Mouse (Mus musculus): ENCODE results near the gene Cfap54. TPM values are rescaled to one million over a fixed set of nuclear protein-coding genes. Genes with fewer than 3 reads are reported as not detected.

The Cfap54 gene
- polyA plus RNA-seq, 1 experiment: 0.32 TPM

DNA sequence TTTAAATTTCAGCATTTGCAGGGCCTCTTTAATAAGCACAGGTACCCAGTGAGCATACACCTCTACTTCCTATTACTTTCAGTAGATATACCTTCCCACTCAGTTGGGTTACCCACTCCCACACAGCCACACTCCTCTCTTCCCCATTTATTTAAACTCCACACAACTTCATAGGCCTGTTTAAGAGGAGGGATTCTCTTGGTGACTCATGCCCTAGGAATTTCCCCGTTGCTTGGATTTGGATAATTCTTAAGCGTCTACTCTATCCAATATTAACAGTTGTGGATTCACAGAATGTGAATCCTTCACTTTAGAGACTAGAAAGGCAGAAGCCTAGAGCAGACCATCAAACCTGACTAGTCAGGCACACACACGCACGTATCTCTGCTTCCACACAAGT is 259.9 kb downstream of the Cfap54 start:
- Histone ChIP-seq H3K36me3 (replicated peaks; ENCODE audit: low read length) (no peaks in the 10 kb centered on the region), H3K4me3 (replicated peaks) (no peak overlapping the region), H3K4me1 (no peaks in the 10 kb centered on the region), H3K27me3 (replicated peaks) (no peaks in the 10 kb centered on the region), H3K9me3 (peaks cover 12% of the 10 kb centered on the region)
- TF ChIP-seq GATA1 (IDR thresholded peaks at IDR 0.05; ENCODE audit: borderline replicate concordance, low read length): no peak
- no peak for TF ChIP-seq FLI1 (IDR thresholded peaks at IDR 0.05; ENCODE audit: low read length)

GRCm38 (mm10) chr10:92818190-92818589 is 263.2 kb downstream of the Cfap54 start:
- no peak for TF ChIP-seq FLI1 (IDR thresholded peaks at IDR 0.05; ENCODE audit: low read length)
- TF ChIP-seq GATA1 (IDR thresholded peaks at IDR 0.05; ENCODE audit: borderline replicate concordance, low read length): no peak
- no peaks in the 10 kb centered on the region for H3K36me3 ChIP-seq (replicated peaks; ENCODE audit: low read length)
- no peaks in the 10 kb centered on the region for H3K9me3 ChIP-seq
- no peaks in the 10 kb centered on the region for H3K27me3 ChIP-seq (replicated peaks)
- no peaks in the 10 kb centered on the region for H3K4me1 ChIP-seq
- no peak overlapping the region for H3K4me3 ChIP-seq (replicated peaks)

DNA sequence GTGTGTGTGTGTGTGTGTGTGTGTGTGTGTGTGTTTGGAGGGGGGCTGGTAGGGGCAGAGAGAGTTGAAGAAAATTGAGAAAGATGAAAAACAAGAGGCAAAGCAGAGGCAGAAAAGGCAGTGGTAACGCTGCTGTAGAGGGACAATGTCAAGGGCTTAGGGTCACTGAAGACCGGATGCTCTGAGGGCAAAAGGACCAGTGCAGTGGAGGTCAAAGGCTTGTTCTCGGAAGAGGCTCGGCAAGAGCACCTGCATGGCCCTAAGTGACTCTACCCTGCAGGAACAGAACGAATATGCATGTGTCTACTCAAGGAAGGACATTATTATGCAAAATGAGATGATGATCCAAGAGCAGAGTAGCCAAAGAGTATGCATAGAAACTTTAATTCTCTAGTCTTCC is 264.5 kb downstream of the Cfap54 start:
- Histone ChIP-seq H3K36me3 (replicated peaks; ENCODE audit: low read length) (no peaks in the 10 kb centered on the region), H3K4me1 (no peaks in the 10 kb centered on the region), H3K27me3 (replicated peaks) (no peaks in the 10 kb centered on the region), H3K9me3 (no peaks in the 10 kb centered on the region), H3K4me3 (replicated peaks) (no peak overlapping the region)
- TF ChIP-seq FLI1 (IDR thresholded peaks at IDR 0.05; ENCODE audit: low read length): no peak
- TF ChIP-seq GATA1 (IDR thresholded peaks at IDR 0.05; ENCODE audit: borderline replicate concordance, low read length): no peak

DNA sequence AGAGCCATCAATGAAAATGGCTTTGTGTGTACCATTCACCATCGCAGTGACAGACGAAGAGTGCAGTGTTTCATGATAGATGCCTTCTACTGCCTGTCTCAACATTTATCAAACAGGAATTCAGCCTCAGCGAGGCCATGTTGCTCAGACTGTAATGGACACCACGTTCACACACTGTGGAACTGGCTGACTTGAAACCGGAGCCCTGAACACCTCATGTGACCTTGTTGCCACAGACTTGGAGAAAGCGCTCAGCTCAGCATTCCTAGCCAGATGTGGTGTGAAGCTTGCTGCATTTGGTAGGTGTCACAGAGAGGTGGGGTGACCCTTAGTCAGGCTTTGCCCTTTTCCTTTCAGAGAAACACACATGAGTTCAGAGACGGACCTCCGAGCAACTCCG is 270.5 kb downstream of the Cfap54 start:
- Histone ChIP-seq H3K4me1 (no peaks in the 10 kb centered on the region), H3K36me3 (replicated peaks; ENCODE audit: low read length) (no peaks in the 10 kb centered on the region), H3K4me3 (replicated peaks) (no peak overlapping the region), H3K27me3 (replicated peaks) (no peaks in the 10 kb centered on the region), H3K9me3 (0 out of 2 replicates have a peak, but pooled peaks cover 9% of the 10 kb centered on the region)
- TF ChIP-seq GATA1 (IDR thresholded peaks at IDR 0.05; ENCODE audit: borderline replicate concordance, low read length) (no peak), FLI1 (IDR thresholded peaks at IDR 0.05; ENCODE audit: low read length) (no peak)

GRCm38 (mm10) chr10:92791908-92792307 is 289.5 kb downstream of the Cfap54 start:
- H3K27me3 ChIP-seq (replicated peaks): no peaks in the 10 kb centered on the region
- no peaks in the 10 kb centered on the region for H3K4me1 ChIP-seq
- no peaks in the 10 kb centered on the region for H3K9me3 ChIP-seq
- TF ChIP-seq GATA1 (IDR thresholded peaks at IDR 0.05; ENCODE audit: borderline replicate concordance, low read length) (no peak), FLI1 (IDR thresholded peaks at IDR 0.05; ENCODE audit: low read length) (no peak)
- H3K4me3 ChIP-seq (replicated peaks): no peak overlapping the region
- no peaks in the 10 kb centered on the region for H3K36me3 ChIP-seq (replicated peaks; ENCODE audit: low read length)

DNA sequence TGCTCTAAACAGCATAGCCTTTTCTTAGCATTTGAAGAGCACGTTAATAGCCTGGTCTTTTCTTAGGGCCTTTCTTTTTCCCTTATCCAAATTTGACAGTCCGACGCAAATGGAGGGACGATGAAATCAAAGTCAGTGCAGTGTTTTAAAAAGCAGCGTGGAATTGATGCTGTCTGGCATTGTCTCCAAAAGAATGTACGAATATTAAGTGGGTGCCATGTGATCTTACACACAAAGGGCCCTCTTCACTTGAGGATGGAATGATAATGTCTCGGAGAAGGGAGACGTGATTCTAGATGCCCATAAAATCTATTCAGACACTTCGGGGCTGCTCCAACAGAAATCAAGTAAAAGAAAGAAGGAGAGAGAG is 289.9 kb downstream of the Cfap54 start:
- Histone ChIP-seq H3K4me1 (no peaks in the 10 kb centered on the region), H3K36me3 (replicated peaks; ENCODE audit: low read length) (no peaks in the 10 kb centered on the region)
- TF ChIP-seq GATA1 (IDR thresholded peaks at IDR 0.05; ENCODE audit: borderline replicate concordance, low read length) (no peak), FLI1 (IDR thresholded peaks at IDR 0.05; ENCODE audit: low read length) (no peak)

GRCm38 (mm10) chr10:92790893-92791530 is 290.4 kb downstream of the Cfap54 start:
- Histone ChIP-seq H3K27me3 (replicated peaks) (no peaks in the 10 kb centered on the region), H3K4me1 (no peaks in the 10 kb centered on the region), H3K4me3 (replicated peaks) (no peak overlapping the region), H3K9me3 (no peaks in the 10 kb centered on the region), H3K36me3 (replicated peaks; ENCODE audit: low read length) (no peaks in the 10 kb centered on the region)
- TF ChIP-seq GATA1 (IDR thresholded peaks at IDR 0.05; ENCODE audit: borderline replicate concordance, low read length) (no peak), FLI1 (IDR thresholded peaks at IDR 0.05; ENCODE audit: low read length) (no peak)

More for the DNA sequence above, 289.9 kb downstream of the Cfap54 start:
- Histone ChIP-seq H3K9me3 (no peaks in the 10 kb centered on the region), H3K4me3 (replicated peaks) (no peak overlapping the region), H3K27me3 (replicated peaks) (no peaks in the 10 kb centered on the region)

DNA sequence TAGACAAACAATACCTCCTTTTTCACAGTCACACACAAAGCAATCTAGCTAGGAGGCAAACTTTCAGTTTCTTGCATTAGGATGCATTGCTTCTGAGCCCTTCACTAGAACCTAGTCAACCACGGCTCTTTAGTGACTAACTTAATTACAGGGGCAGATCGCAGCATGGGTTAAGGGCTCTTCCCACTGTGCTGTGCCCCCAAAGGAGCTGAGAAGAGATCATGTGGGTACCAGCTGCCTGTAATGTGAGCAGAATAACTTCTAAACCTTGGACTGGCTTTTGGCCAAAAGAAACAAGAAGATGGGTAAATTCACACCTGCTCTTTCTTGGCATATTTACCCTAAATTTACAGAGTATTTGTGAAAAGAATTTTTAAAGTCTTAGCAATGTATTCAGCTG is 291.2 kb downstream of the Cfap54 start:
- Histone ChIP-seq H3K4me3 (replicated peaks) (no peak overlapping the region), H3K27me3 (replicated peaks) (no peaks in the 10 kb centered on the region), H3K36me3 (replicated peaks; ENCODE audit: low read length) (no peaks in the 10 kb centered on the region), H3K9me3 (no peaks in the 10 kb centered on the region), H3K4me1 (no peaks in the 10 kb centered on the region)
- no peak for TF ChIP-seq FLI1 (IDR thresholded peaks at IDR 0.05; ENCODE audit: low read length)
- TF ChIP-seq GATA1 (IDR thresholded peaks at IDR 0.05; ENCODE audit: borderline replicate concordance, low read length): no peak

GRCm38 (mm10) chr10:92788410-92789096 is 292.9 kb downstream of the Cfap54 start:
- no peaks in the 10 kb centered on the region for H3K9me3 ChIP-seq
- H3K4me1 ChIP-seq: no peaks in the 10 kb centered on the region
- no peak overlapping the region for H3K4me3 ChIP-seq (replicated peaks)
- H3K27me3 ChIP-seq (replicated peaks): no peaks in the 10 kb centered on the region
- H3K36me3 ChIP-seq (replicated peaks; ENCODE audit: low read length): no peaks in the 10 kb centered on the region
- TF ChIP-seq FLI1 (IDR thresholded peaks at IDR 0.05; ENCODE audit: low read length) (no peak), GATA1 (IDR thresholded peaks at IDR 0.05; ENCODE audit: borderline replicate concordance, low read length) (no peak)

- no peaks in the 10 kb centered on the region for H3K4me1 ChIP-seq
- no peaks in the 10 kb centered on the region for H3K36me3 ChIP-seq (replicated peaks; ENCODE audit: low read length)
- TF ChIP-seq FLI1 (IDR thresholded peaks at IDR 0.05; ENCODE audit: low read length) (no peak), GATA1 (IDR thresholded peaks at IDR 0.05; ENCODE audit: borderline replicate concordance, low read length) (no peak)
- no peaks in the 10 kb centered on the region for H3K27me3 ChIP-seq (replicated peaks)
- no peak overlapping the region for H3K4me3 ChIP-seq (replicated peaks)
- H3K9me3 ChIP-seq: no peaks in the 10 kb centered on the region
Observed at GRCm38 (mm10) chr10:92782691-92783090, 298.7 kb downstream of the Cfap54 start.

All from megakaryocyte, embryonic 14.5 days (primary cell).